Mouse (Mus musculus) ES-E14 (cell line): Measurements from ENCODE around the gene Prph. TPM values are rescaled to one million over a fixed set of nuclear protein-coding genes. Genes with fewer than 3 reads are reported as not detected.

Source experiments
- DNase-seq: peaks from one replicate; pipeline ENCODE4 v3.0.0-alpha.2; 2013; ENCODE audit warnings: low read depth, low spot score
- H3K27ac ChIP-seq: 2 replicates; pipeline ENCODE4 v1.5.1; 2012; ENCODE audit warnings: low read depth, mild to moderate bottlenecking, low read length, moderate library complexity, mixed read lengths; ENCODE audit not compliant: poor library complexity, insufficient read depth, severe bottlenecking
- H3K36me3 ChIP-seq: 2 replicates; pipeline ENCODE4 v1.6.1; 2012; ENCODE audit warnings: mild to moderate bottlenecking, low read length, moderate library complexity, mixed read lengths; ENCODE audit not compliant: control insufficient read depth, poor library complexity, insufficient read depth, severe bottlenecking
- H3K4me1 ChIP-seq, 2 experiments: fragments of 150-350 bp in 1 of 2; sonication (generic) in 1 of 2; 2 replicates each; pipeline ENCODE4 v1.6.1; 2012; ENCODE audit warnings: low read length in 2 of 2, mild to moderate bottlenecking in 1 of 2, mixed read lengths in 1 of 2; ENCODE audit not compliant: control insufficient read depth in 2 of 2, insufficient read depth in 2 of 2, poor library complexity in 1 of 2
- H3K4me3 ChIP-seq, 2 experiments: fragments of 150-350 bp in 1 of 2; sonication (generic) in 1 of 2; 2 replicates each; pipeline ENCODE4 v1.5.1; 2012; ENCODE audit warnings: low read length in 2 of 2, low read depth in 1 of 2, mild to moderate bottlenecking in 1 of 2, mixed read lengths in 1 of 2; ENCODE audit not compliant: insufficient read depth in 1 of 2, poor library complexity in 1 of 2, severe bottlenecking in 1 of 2
- H3K9ac ChIP-seq: 2 replicates; pipeline ENCODE4 v1.6.1; 2012; ENCODE audit warnings: low read depth, mild to moderate bottlenecking, low read length, mixed read lengths; ENCODE audit not compliant: poor library complexity, insufficient read depth, severe bottlenecking
- H3K9me3 ChIP-seq: fragments of 150-350 bp; sonication (generic); 2 replicates; pipeline ENCODE4 v1.6.1; 2012; ENCODE audit warnings: low read depth, mild to moderate bottlenecking, low read length; ENCODE audit not compliant: control insufficient read depth, insufficient read depth
- CHD2 ChIP-seq: IDR thresholded peaks from 2 replicates; pipeline ENCODE4 v1.6.1; 2014; ENCODE audit warnings: mild to moderate bottlenecking, low read depth, low read length, inconsistent platforms
- HCFC1 ChIP-seq: IDR thresholded peaks from 2 replicates; pipeline ENCODE4 v1.6.1; 2012; ENCODE audit warnings: low read length, inconsistent platforms, borderline replicate concordance; ENCODE audit not compliant: insufficient read depth
- MAFK ChIP-seq: IDR thresholded peaks from 2 replicates; pipeline ENCODE4 v1.6.1; 2014; ENCODE audit warnings: mild to moderate bottlenecking, low read depth, low read length, inconsistent platforms; ENCODE audit not compliant: insufficient read depth
- ZC3H11A ChIP-seq: IDR thresholded peaks from 2 replicates; pipeline ENCODE4 v1.6.1; 2012; ENCODE audit warnings: low read depth, mild to moderate bottlenecking, inconsistent platforms, low read length, borderline replicate concordance
- ZNF384 ChIP-seq: IDR thresholded peaks from 2 replicates; pipeline ENCODE4 v1.6.1; 2012; ENCODE audit warnings: low read depth, low read length, inconsistent platforms
- in situ Hi-C, 2 experiments: fragments of 600-800 bp; cut with MboI; formaldehyde crosslinking; loops; one replicate each; pipeline ENCODE4 v1.15.1; 2025; ENCODE audit warnings: low sequenced_read_pairs in 2 of 2, inconsistent platforms in 1 of 2; ENCODE audit not compliant: unreplicated experiment in 2 of 2
- total RNA-seq: library from RNA; depleted of rRNA; stranded (reverse); fragments of 300-350 nt; gene quantifications from 2 replicates; pipeline ENCODE4 v1.2.3, GENCODE M21; 2012

The Prph gene
- total RNA-seq, 1 experiment = 20.6 TPM

DNA sequence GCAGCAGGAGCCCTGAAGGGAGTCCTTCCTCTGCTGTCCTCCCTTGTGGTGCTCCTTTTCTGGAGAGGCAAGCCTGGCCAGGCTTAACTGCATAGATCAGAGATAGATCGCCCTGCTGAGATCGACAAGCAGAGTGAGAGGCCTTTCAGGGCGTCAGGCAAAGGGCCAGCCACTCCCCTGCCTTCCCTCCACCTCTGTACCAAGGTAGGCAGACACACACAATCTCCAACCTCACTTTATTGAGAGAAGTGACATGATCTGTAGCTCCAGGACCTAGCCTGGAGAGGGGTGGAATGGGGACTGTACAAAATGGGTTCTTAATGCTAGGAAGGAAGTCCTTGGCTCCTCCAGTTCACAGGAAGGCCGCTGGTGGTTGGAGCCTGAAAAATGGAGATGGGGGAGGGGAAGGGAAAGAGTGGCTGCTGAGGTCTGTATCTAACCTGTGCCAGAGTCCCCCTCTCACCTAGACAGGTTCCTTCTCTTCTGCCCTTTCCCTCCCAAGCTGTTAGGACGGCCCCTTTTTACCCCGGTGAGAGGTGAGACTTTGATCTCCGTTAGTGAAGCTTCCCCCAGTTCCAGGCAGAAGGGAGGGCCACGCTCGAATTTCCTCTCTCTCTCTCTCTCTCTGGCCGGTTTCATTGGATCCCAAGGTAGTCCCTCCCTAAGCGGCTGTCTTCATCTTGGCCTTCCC lies 29.0 kb downstream of the Prph start:
- TF ChIP-seq ZC3H11A (no peak), CHD2 (no peak), HCFC1 (no peak), ZNF384 (no peak), MAFK (no peak)
- in situ Hi-C loops = loop anchor here in 1 of 2 experiments (25.0 kb wide), 1 partner anchor 297 kb away; the partner anchor contains the start of genes Wnt1 and Wnt10b
- no peaks in the 10 kb centered on the region for H3K9me3 ChIP-seq
- H3K27ac ChIP-seq = no peak overlapping the region
- DNase-seq = no peak
- no peak overlapping the region; a peak in 1 of 4 replicates for H3K4me3 ChIP-seq
- peaks cover 26% of the 10 kb centered on the region for H3K36me3 ChIP-seq
- no peak overlapping the region for H3K9ac ChIP-seq
- peaks cover 0 to 9% of the 10 kb centered on the region in 2 experiments; a peak in 2 of 4 replicates for H3K4me1 ChIP-seq

DNA sequence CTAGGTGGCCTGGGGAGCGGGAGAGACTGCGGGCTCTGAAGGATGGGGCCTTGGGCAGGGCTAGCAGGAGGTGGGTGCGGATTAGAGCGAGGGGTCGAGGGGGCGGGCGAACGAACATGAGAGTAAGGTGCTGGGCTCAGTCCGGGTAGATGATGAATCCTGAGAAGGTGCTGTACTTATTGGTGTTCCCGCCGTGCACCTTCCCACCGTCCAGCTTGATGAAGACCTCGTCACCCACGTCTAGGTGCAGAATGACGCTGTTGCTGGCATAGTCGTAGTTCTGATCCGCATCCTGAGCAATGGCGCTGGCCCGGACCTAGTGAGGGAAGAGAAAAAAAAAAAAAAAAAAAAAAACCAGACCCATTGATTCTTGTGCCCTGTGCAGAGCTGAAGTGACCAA lies 29.6 kb downstream of the Prph start:
- no peak overlapping the region for H3K9ac ChIP-seq
- no peak overlapping the region for H3K27ac ChIP-seq
- H3K4me1 ChIP-seq = peaks cover 0 to 11% of the 10 kb centered on the region in 2 experiments; a peak in 2 of 4 replicates
- TF ChIP-seq ZNF384 = no peak
- no peak for TF ChIP-seq ZC3H11A
- no peak for TF ChIP-seq HCFC1
- no peak for TF ChIP-seq MAFK
- TF ChIP-seq CHD2 = no peak
- H3K9me3 ChIP-seq = no peaks in the 10 kb centered on the region
- no peak for DNase-seq
- peak overlapping the region in 1 of 2 experiments; percentile 16; a peak in 1 of 4 replicates for H3K4me3 ChIP-seq
- in situ Hi-C loops = loop anchor here in 1 of 2 experiments (25.0 kb wide), 1 partner anchor 297 kb away; the partner anchor contains the start of genes Wnt1 and Wnt10b
- peaks cover 26% of the 10 kb centered on the region for H3K36me3 ChIP-seq

DNA sequence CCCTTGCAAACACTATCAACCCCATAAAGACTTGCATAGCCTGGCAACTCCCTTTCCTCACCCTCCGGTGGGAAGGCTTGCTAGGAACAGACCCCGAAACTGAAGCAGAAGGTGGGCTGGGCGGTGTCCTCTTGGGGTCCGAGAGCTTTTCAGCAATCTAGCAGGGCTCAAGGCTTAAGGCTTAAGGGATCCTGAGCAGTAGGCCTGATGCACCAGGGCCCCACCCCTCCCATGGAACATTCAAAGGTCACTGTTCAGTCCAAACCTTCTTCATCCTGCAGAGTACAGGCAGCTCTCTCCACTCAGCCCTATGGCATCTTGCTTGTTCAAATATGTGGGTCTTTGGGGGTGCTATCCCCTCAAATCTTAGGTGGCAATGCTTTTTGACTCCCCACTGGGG lies 31.0 kb downstream of the Prph start:
- Histone ChIP-seq H3K9ac (no peak overlapping the region), H3K36me3 (peaks cover 19% of the 10 kb centered on the region), H3K4me1 (peaks cover 0 to 11% of the 10 kb centered on the region in 2 experiments; a peak in 2 of 4 replicates), H3K4me3 (no peak overlapping the region), H3K9me3 (no peaks in the 10 kb centered on the region), H3K27ac (no peak overlapping the region)
- TF ChIP-seq HCFC1 (no peak), ZC3H11A (no peak), CHD2 (no peak), ZNF384 (no peak), MAFK (no peak)
- in situ Hi-C loops = loop anchor here in 1 of 2 experiments (25.0 kb wide), 1 partner anchor 299 kb away; the partner anchor contains the start of genes Wnt1 and Wnt10b
- DNase-seq = no peak

DNA sequence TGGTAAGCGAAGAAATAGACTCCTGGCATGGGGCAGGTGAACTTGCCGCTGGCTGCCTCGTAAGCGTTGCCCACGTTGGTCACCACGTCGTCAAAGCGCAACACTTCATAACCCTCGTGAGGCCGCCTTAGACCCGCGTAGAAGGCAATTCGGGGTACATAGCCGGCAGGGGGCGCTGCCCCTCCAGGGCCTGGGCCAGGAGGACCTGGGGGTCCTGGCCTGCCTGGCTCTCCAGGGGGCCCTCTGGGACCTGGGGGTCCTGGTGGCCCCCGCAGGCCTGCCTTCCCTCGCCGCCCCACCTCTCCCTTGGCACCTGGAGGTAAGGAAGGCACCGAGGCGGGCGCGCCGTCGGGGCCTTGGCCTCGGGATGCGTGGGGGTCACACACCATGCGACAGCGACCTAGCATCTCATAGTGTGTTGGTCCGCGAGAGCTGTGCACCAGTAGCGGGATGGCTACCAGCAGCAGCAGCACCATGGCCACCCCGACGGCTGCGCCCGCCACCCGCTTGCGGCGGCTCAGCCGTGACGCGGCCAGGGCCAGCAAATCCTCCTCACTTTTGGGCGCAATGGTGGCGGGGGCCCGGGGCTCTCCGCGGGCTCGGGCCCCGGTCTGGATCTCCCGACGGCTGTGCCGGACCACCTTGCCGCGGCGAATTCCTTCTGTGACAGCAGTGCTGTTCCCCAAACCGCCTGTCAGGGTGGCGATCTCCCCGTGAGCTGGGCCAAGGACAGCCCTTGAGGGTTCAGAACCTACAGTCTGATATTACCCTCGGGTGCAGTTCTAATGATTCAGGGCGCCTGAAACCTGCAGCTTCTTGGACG lies 32.5 kb downstream of the Prph start, which contains the start of gene C1ql4:
TSS of gene C1ql4 (minus strand) at position 565 of the 823 bp plus-strand sequence.
- H3K9ac ChIP-seq = 0 out of 2 replicates have a peak within 1 kb of the TSS, but pooled peaks have one; percentile 20
- H3K4me1 ChIP-seq = peaks cover 0 to 9% of the 10 kb centered on the region in 2 experiments; a peak in 2 of 4 replicates
- DNase-seq = no peak
- H3K27ac ChIP-seq = no peak within 1 kb of the TSS
- no peaks in the 10 kb centered on the region for H3K9me3 ChIP-seq
- in situ Hi-C loops = loop anchor here in 1 of 2 experiments (25.0 kb wide), 1 partner anchor 300 kb away; the partner anchor contains the start of genes Wnt1 and Wnt10b
- TF ChIP-seq ZNF384 (no peak), HCFC1 (no peak), CHD2 (no peak), ZC3H11A (no peak), MAFK (no peak)
- H3K36me3 ChIP-seq = peaks cover 7% of the 10 kb centered on the region
- peak within 1 kb of the TSS; percentile 55 to 62 for H3K4me3 ChIP-seq
